Mouse (Mus musculus): Measurements from ENCODE around the gene Cxcl12. TPM values are rescaled to one million over a fixed set of nuclear protein-coding genes. Genes with fewer than 3 reads are reported as not detected.
A peak's percentile ranks its signal among the peaks of the same experiment; 100 is the strongest.

The Cxcl12 gene
- total RNA-seq, 2 experiments from 2014 or later = 38.0 to 52.1 TPM

GRCm38 (mm10) chr6:117169910-117170747 is 1.8 kb downstream of the Cxcl12 start:
- no peak for DNase-seq
- intact Hi-C loops (cut with DNase I) = loop anchor here (5.0 to 10.0 kb wide), 5 partner anchors 205 to 657 kb away; no protein-coding TSS in a partner anchor

- no peak for DNase-seq
- intact Hi-C loops (cut with DNase I) = loop anchor here (10.0 kb wide), 1 partner anchor 322 kb away; no protein-coding TSS in a partner anchor
These were observed 4.0 kb downstream of the Cxcl12 start for GRCm38 (mm10) chr6:117172358-117172757.

DNA sequence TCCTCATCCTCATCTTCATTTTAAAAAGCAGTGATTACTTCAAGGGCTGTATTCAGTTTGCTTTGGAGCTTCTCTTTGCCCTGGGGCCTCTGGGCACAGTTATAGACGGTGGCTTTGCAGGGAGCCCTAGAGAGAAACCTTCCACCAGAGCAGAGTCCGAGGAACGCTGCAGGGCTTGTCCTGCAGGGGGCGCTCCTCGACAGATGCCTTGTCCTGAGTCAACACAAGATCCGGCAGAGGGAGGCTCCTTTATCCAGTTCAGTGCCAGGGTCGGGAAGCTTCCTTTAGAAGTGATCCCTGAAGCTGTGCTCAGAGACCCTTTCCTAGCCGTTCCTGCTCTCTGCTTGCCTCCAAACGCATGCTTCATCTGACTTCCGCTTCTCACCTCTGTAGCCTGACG is 5.5 kb downstream of the Cxcl12 start:
- DNase-seq = peak; percentile 84 to 85
- intact Hi-C loops (cut with DNase I) = loop anchor here (10.0 kb wide), 1 partner anchor 321 kb away; no protein-coding TSS in a partner anchor

- intact Hi-C loops (cut with DNase I) = loop anchor here (10.0 kb wide), 1 partner anchor 320 kb away; no protein-coding TSS in a partner anchor
These were observed 6.9 kb downstream of the Cxcl12 start for GRCm38 (mm10) chr6:117175113-117175793.

DNA sequence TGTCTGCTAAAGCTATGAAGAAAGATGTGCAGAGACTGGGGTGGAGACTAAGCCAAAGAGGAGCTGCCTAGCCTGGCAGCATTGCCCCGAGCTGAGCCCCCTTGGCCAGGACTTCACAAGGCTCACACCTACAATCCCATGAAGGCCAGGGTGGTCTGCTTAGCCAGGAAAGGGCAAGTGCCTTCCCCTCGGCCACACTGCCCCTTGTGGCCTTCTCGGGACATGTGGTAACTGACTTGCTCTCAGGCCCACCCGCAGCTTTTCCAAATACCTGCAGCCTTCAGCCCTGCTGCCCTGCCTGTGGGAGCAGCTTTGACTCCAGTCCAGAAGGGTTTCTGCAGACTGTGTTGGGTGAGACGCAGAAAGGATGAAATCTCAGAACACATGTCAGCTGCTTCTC is 8.1 kb downstream of the Cxcl12 start:
- no peak for DNase-seq
- intact Hi-C loops (cut with DNase I) = loop anchor here (10.0 kb wide), 1 partner anchor 318 kb away; no protein-coding TSS in a partner anchor

More at GRCm38 (mm10) chr6:117175113-117175793, 6.9 kb downstream of the Cxcl12 start:
- no peak for DNase-seq

DNA sequence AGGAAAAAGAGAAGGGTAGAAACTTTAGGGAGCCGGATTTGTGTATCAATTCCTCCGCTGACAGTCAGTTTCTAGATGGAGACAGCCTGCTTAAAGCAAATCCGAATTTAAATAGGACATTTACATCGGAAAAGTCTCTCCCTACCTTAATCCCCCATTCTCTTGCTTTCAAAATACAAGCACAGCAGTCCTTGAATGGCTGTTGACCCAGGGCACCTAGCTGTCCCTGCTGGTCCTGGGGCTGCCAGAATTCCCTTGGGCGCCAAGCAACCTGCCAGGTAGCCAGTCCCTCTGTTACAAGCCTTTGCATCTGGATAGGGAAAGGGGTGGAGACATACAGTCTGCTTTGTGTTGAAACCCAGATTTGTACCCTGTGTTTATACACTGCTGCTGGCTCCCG is 12.0 kb downstream of the Cxcl12 start:
- no peak for DNase-seq
- intact Hi-C loops (cut with DNase I) = loop anchor here (5.0 kb wide), 1 partner anchor 487 kb away; no protein-coding TSS in a partner anchor

GRCm38 (mm10) chr6:117185381-117185780 is 17.0 kb downstream of the Cxcl12 start:
- DNase-seq = no peak
- intact Hi-C loops (cut with DNase I) = no loop called here

GRCm38 (mm10) chr6:117190453-117190852 is 22.1 kb downstream of the Cxcl12 start:
- DNase-seq = no peak
- intact Hi-C loops (cut with DNase I) = no loop called here

GRCm38 (mm10) chr6:117191741-117192140 is 23.4 kb downstream of the Cxcl12 start:
- DNase-seq = no peak
- intact Hi-C loops (cut with DNase I) = no loop called here

DNA sequence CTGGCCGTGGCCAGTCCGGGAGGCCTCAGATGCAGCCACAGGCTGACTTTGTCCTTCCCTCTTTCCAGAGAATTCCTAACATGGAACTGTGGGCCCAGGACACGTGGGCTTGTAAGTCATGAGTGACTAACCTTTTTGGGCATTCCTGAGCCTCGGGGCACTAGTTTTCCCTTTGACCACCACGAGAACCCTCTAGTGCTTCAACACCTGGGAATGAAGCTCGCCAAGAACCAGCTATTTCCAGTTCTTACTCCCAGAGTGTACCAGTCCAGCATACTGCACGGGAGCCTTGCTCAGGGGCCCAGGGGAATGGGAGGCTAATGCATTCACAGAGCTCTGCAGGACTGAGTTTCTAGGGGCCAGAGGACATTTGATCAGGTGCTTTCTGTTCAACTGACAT is 24.3 kb downstream of the Cxcl12 start:
- DNase-seq = no peak
- intact Hi-C loops (cut with DNase I) = no loop called here

- intact Hi-C loops (cut with DNase I) = no loop called here
- DNase-seq = no peak
These were observed 26.9 kb downstream of the Cxcl12 start for GRCm38 (mm10) chr6:117195270-117195669.

- DNase-seq = no peak
- intact Hi-C loops (cut with DNase I) = no loop called here
These were observed 30.5 kb downstream of the Cxcl12 start for GRCm38 (mm10) chr6:117198871-117199270.

DNA sequence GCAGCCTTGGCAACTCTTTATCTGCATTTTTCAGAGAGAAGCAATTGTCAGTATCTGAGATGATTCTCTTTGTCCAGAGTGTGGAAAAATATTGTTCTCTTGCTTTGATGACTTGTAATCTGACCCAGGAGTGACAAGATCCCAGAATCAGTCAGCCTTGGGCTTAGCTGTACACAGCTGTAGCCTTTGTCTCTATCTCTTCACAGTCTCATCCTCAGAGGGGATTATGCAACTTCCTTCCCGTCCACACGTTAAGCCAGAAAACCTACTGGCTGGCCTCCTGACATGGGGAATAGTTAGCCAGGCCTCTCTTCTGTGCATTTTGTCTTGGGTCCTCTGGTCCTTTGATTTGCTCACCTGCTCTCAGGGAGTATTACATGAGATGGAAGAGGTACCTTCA is 31.4 kb downstream of the Cxcl12 start:
- DNase-seq = no peak
- intact Hi-C loops (cut with DNase I) = no loop called here

GRCm38 (mm10) chr6:117200916-117201315 is 32.6 kb downstream of the Cxcl12 start:
- intact Hi-C loops (cut with DNase I) = no loop called here
- no peak for DNase-seq

DNA sequence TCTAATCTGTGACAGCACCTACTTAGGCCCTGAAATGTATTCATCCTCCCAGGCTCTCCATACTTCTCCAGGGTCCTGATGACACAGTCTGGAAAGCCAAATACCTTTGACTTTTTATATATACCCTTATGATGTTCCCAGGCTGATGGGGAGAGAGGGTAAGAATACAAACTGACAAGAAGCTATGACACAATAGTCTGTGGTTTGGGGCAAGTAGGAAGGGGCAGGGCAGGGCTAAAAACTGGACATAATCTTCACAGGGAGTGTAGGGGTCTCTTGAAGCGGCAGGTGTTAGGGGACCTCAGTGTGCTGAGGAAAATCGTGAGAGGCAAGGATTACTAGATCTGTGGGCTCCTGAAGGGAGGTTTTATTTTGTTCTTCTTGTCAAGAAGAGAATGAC is 33.1 kb downstream of the Cxcl12 start:
- DNase-seq = no peak

DNA sequence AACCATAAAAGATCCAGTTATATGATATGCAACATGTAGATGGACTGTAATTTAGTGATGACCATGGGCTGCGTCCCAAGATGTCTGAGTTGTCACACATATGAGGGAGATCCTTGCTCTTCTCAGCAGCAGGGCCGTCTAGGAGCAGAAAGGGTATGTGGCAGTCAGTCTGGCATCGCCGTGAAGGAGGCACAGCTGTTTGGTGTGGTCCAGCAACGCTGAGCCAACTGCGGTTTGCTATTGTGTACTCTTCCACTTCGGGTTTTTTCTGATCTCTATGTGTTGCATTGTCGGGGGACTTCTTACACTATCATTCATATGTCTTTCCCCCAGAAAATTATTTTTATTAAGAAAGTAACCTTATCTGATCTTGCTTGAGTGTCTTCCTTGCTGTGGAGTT is 33.5 kb downstream of the Cxcl12 start:
- intact Hi-C loops (cut with DNase I) = no loop called here
- no peak for DNase-seq

More for the DNA sequence above, 33.1 kb downstream of the Cxcl12 start:
- intact Hi-C loops (cut with DNase I) = no loop called here

DNA sequence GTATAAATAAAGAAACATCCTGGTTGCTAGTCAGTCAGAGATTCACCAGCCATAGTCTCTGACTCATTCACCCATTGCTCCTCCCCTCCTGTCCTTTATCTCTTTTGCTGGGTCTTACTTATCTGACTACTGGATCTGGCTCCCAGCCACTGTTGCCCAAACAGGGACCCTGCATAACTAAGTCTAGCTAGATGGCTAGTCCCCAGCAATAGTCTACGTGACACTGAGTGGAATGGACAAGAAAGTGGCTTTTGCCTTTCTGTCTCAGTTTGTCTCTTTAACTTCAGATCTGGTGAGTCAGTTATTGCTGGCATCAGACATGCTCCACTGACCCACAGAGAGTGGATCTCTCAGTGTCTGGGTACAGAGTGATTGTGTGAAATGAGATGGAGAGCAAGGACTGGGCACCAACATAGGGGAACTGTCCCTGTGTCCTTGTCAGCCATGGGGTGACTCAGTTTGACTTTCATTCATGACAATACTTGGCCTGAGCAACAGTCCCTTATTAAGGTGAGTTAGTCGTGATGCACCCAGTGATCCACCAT is 34.6 kb downstream of the Cxcl12 start:
- no peak for DNase-seq
- intact Hi-C loops (cut with DNase I) = no loop called here

GRCm38 (mm10) chr6:117204112-117204511 is 35.8 kb downstream of the Cxcl12 start:
- intact Hi-C loops (cut with DNase I) = no loop called here
- DNase-seq = no peak

DNA sequence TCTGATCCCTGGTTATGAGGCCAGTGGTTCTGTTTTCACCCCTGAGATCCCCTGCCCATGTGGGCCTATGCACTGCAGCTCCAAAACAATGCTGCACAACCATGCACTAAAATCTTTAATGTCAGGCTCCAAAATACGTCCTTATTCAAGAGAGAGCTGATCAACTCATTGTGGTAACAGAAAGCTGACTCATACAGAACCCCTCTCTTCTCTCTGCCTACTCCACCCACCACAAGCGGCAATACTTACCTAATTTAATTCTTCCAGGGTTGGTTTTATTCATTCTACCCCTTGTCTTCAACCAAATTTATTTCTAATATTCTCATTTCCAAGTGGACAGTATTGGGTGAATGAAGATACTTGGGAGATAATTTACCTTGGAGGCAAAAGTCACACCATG is 38.5 kb downstream of the Cxcl12 start:
- intact Hi-C loops (cut with DNase I) = no loop called here
- DNase-seq = no peak

GRCm38 (mm10) chr6:117207289-117207688 is 39.0 kb downstream of the Cxcl12 start:
- DNase-seq = no peak
- intact Hi-C loops (cut with DNase I) = no loop called here

GRCm38 (mm10) chr6:117210086-117210485 is 41.8 kb downstream of the Cxcl12 start:
- no peak for DNase-seq
- intact Hi-C loops (cut with DNase I) = no loop called here
